Mouse (Mus musculus) gastrocnemius, postnatal 25 days (tissue): ENCODE results near the gene Ube2e3. TPM values are rescaled to one million over a fixed set of nuclear protein-coding genes. Genes with fewer than 3 reads are reported as not detected.

Source experiments
- DNase-seq: peaks from one replicate; pipeline ENCODE4 v3.0.0; 2022
- total RNA-seq, 2 experiments: library from RNA; stranded (reverse); gene quantifications; 1 replicate in 1 of 2; 2 replicates in 1 of 2; pipeline ENCODE4 v1.2.3; 2021

Ube2e3 gene
- total RNA-seq, 2 experiments from 2014 or later = 19.8 to 21.5 TPM

- DNase-seq = no peak
Observed at GRCm38 (mm10) chr2:78882743-78883433, 15.0 kb downstream of the Ube2e3 start.

DNA sequence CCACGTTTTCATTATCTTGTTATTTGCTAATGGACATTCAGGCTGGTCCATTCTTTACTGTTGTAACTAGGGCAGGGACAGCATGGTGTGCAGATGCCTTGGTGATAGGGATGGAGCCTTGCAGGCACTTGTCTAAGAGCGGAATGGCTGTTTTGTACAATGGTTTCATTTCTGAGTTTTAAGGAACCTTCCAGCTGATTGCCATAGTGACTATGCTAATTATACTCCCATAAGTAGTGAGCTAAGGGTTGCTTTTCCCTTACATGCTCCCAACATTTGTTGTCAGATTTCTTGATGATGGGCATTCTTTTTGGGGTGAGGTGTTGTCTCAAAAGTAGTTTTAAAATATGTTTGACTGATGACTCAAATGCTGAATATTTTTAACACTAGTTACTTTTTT lies 18.5 kb downstream of the Ube2e3 start:
- no peak for DNase-seq

- DNase-seq = no peak
Observed at GRCm38 (mm10) chr2:78888190-78888589, 20.3 kb downstream of the Ube2e3 start.

GRCm38 (mm10) chr2:78895216-78895615 lies 27.3 kb downstream of the Ube2e3 start:
- no peak for DNase-seq

- DNase-seq = no peak
Observed at GRCm38 (mm10) chr2:78905916-78906315, 38.0 kb downstream of the Ube2e3 start.

GRCm38 (mm10) chr2:78911516-78911915 lies 43.6 kb downstream of the Ube2e3 start:
- DNase-seq = no peak

DNA sequence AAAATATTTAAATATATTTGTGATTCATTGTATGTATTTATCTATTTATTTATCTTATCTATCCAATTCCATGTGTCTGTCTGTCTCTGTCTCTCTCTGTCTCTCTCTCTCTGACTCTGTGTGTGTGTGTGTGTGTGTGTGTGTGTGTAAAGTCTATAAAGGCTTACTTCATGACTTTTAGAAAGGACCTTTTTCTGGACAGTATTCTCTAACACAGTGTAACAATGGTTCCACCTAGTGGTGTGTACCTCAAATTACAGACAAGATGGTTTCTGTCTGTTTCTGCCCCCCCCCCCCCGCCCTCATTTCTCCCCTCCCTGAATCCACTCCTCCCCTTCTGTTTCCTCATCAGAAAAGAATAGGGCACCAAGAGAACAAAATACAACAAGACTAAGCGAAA lies 46.9 kb downstream of the Ube2e3 start:
- DNase-seq = no peak

- no peak for DNase-seq
Observed at GRCm38 (mm10) chr2:78922980-78923674, 55.2 kb downstream of the Ube2e3 start.

DNA sequence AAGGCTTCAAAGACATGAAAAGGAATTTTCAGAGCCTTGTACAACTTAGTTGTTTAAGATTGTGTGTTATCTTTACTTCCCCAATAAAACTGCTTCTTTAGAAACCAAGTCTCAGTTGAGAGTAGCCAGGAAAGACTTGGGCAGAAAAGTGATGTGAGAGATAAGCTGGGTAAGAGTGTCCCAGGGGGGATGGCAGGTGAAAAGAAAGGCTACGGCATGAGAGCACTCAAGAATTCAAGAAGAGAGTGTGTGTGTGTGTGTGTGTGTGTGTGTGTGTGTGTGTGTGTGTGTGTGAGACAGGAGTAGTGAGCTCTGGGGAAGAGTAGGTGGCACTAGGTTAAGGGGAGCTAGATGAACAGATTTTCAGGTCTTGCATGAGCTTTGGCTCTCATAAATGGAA lies 57.9 kb downstream of the Ube2e3 start:
- DNase-seq = no peak

GRCm38 (mm10) chr2:78927625-78928024 lies 59.7 kb downstream of the Ube2e3 start:
- no peak for DNase-seq

- no peak for DNase-seq
Observed at GRCm38 (mm10) chr2:78928080-78928479, 60.2 kb downstream of the Ube2e3 start.

GRCm38 (mm10) chr2:78931358-78931757 lies 63.4 kb downstream of the Ube2e3 start:
- no peak for DNase-seq

- no peak for DNase-seq
Observed at GRCm38 (mm10) chr2:78959451-78959850, 91.5 kb downstream of the Ube2e3 start.

- DNase-seq = no peak
Observed at GRCm38 (mm10) chr2:78960288-78960687, 92.4 kb downstream of the Ube2e3 start.

- no peak for DNase-seq
Observed at GRCm38 (mm10) chr2:78961023-78961422, 93.1 kb downstream of the Ube2e3 start.

DNA sequence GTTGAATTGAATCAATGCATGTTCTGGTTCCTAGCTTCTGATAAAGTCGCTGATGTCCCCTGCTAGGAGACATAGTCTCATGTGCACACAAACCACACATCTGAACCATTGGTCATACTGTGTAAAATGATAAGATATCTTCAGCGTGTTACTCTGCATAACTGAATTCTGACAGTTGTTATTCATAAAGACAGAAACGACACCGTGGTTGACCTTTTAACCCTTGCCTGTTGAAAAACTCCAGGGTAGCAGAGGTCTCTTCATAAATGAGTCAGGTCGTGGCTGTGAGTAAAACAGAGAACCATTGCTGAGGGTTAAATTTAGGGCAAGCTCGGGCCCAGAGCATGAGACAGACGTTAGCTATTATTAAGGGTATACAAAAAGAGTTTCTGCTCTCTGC lies 93.7 kb downstream of the Ube2e3 start:
- no peak for DNase-seq

- DNase-seq = no peak
Observed at GRCm38 (mm10) chr2:78964995-78965394, 97.1 kb downstream of the Ube2e3 start.

DNA sequence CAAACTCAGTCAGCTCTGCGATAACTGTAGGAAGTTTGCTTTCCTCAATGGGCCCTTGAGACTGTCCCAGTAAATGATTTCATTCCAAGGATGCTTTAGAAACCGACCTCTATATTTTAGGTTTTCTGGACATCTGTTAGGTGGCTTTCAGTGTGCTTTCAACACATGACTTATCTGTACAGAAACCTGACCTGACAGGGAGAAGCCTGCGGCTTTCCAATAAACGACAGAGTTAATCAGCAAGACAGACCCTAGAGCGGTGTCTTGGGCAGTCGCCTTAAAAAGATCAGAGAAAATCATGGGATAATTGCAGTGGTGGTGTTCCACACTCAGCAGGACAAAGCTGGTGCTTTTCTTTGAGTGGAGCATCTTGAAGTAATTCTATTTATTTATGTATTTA lies 97.5 kb downstream of the Ube2e3 start:
- DNase-seq = no peak

DNA sequence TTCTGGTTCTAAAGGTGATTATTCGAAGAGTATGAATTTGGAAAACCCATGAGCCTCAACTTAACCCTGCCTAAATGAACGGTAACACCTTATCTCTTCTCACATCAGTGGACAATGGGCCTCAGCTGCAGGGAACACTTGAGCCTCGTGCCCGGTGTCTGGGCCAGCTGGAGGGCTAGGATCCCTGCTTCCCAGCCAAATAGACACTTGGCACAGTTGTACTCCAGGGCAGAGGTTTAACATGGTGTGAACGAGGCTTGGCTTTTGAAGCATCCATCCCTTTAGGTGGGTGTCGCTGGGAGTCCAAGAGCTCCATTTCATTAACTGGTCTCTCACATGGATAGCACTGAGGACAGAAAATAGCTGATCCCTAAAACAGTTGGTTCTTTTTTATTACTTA lies 102.2 kb downstream of the Ube2e3 start:
- no peak for DNase-seq
